Mouse (Mus musculus) left cerebral cortex, postnatal 10 days (tissue): ENCODE measurements around the gene Mrrf. TPM values are rescaled to one million over a fixed set of nuclear protein-coding genes. Genes with fewer than 3 reads are reported as not detected.
A peak's percentile ranks its signal among the peaks of the same experiment; 100 is the strongest.

Experiments used
- DNase-seq, 2 experiments: peaks; one replicate each; pipeline ENCODE4 v3.0.0; 2021 to 2022; ENCODE audit warnings: low spot score in 2 of 2, mixed read lengths in 1 of 2; ENCODE audit errors: extremely low spot score in 1 of 2
- intact Hi-C: fragments of 180-260 bp; cut with DNase I; formaldehyde crosslinking; loops from one replicate; pipeline ENCODE4 v1.15.1; 2025
- total RNA-seq, 2 experiments: library from RNA; stranded (reverse); gene quantifications; 2 replicates each; pipeline ENCODE4 v1.2.3; 2021

Gene Mrrf
- 10 to 100 TPM; 16.1 to 17.3 TPM for total RNA-seq

- intact Hi-C loops: loop anchor here (5.0 kb wide), 1 partner anchor 76 kb away; no protein-coding TSS in a partner anchor
- peak; percentile 85 to 95 for DNase-seq
These were observed at the start of gene Mrrf, which contains the start of gene Rbm18 for GRCm38 (mm10) chr2:36136300-36136941. Gene Mrrf (plus strand): TSS chr2:36136389. Gene Rbm18 (minus strand): TSS chr2:36136773.

- DNase-seq: no peak
- intact Hi-C loops: no loop called here
These were observed 47.0 kb upstream of the Mrrf start for GRCm38 (mm10) chr2:36089190-36089589.

- intact Hi-C loops: no loop called here
- DNase-seq: peak in 1 of 2 experiments; percentile 61
These were observed 45.1 kb upstream of the Mrrf start for GRCm38 (mm10) chr2:36090853-36091741.

GRCm38 (mm10) chr2:36092748-36093147, 43.4 kb upstream of the Mrrf start:
- DNase-seq: no peak
- intact Hi-C loops: no loop called here

- intact Hi-C loops: no loop called here
- no peak for DNase-seq
These were observed 42.9 kb upstream of the Mrrf start for GRCm38 (mm10) chr2:36093301-36093700.

- DNase-seq: no peak
- intact Hi-C loops: no loop called here
These were observed 42.2 kb upstream of the Mrrf start for GRCm38 (mm10) chr2:36093914-36094475.

- DNase-seq: no peak
- intact Hi-C loops: no loop called here
These were observed 38.9 kb upstream of the Mrrf start for GRCm38 (mm10) chr2:36097129-36097815.

- DNase-seq: no peak
- intact Hi-C loops: no loop called here
These were observed 38.2 kb upstream of the Mrrf start for GRCm38 (mm10) chr2:36098021-36098420.

- intact Hi-C loops: no loop called here
- no peak for DNase-seq
These were observed 36.5 kb upstream of the Mrrf start for GRCm38 (mm10) chr2:36099739-36100138.

- intact Hi-C loops: no loop called here
- peak in 1 of 2 experiments; percentile 12 for DNase-seq
These were observed 34.2 kb upstream of the Mrrf start for GRCm38 (mm10) chr2:36101866-36102558.

GRCm38 (mm10) chr2:36102559-36102946, 33.6 kb upstream of the Mrrf start:
- intact Hi-C loops: no loop called here
- peak in 1 of 2 experiments; percentile 31 for DNase-seq

- intact Hi-C loops: no loop called here
These were observed 33.1 kb upstream of the Mrrf start for GRCm38 (mm10) chr2:36103069-36103554.

GRCm38 (mm10) chr2:36103555-36104367, 32.4 kb upstream of the Mrrf start:
- intact Hi-C loops: no loop called here
- DNase-seq: no peak

More at GRCm38 (mm10) chr2:36103069-36103554, 33.1 kb upstream of the Mrrf start:
- DNase-seq: peak in 1 of 2 experiments; percentile 10

GRCm38 (mm10) chr2:36104436-36104955, 31.7 kb upstream of the Mrrf start:
- intact Hi-C loops: no loop called here
- DNase-seq: no peak

- intact Hi-C loops: no loop called here
- DNase-seq: no peak
These were observed 31.0 kb upstream of the Mrrf start, which contains the start of gene Lhx6 for GRCm38 (mm10) chr2:36104956-36105741. Gene Lhx6 (minus strand): TSS chr2:36105408.

GRCm38 (mm10) chr2:36108615-36109014, 27.6 kb upstream of the Mrrf start:
- intact Hi-C loops: no loop called here
- DNase-seq: no peak
